Mouse (Mus musculus) skeletal muscle tissue, adult 2 months (tissue): ENCODE data around the gene Klhl9.
"Not testable (repeated sequence)": the region's sequence is repeated elsewhere in the genome, so short reads cannot be mapped to it uniquely, and the experiment has no call there.

Experiments
- DNase-seq: peaks from one replicate; pipeline ENCODE4 v3.0.0-alpha.2; 2012; ENCODE audit warnings: low read depth, low spot score

Gene Klhl9

GRCm38 (mm10) chr4:88721791-88722721 is at the start of gene Klhl9, which contains the start of gene Gm26566:
Klhl9 (minus strand) TSS chr4:88722465.
Gm26566 (plus strand) TSS chr4:88721805.
- peak; percentile 96 for DNase-seq

GRCm38 (mm10) chr4:88763384-88764018 is 41.2 kb upstream of the Klhl9 start:
- DNase-seq = peak; percentile 86

- DNase-seq = not testable (repeated sequence)
These were observed 40.1 kb upstream of the Klhl9 start for GRCm38 (mm10) chr4:88762341-88762740.

GRCm38 (mm10) chr4:88761776-88762175 is 39.5 kb upstream of the Klhl9 start:
- DNase-seq = not testable (repeated sequence)

GRCm38 (mm10) chr4:88760431-88760830 is 38.2 kb upstream of the Klhl9 start:
- peak; percentile 90 for DNase-seq

GRCm38 (mm10) chr4:88759610-88760268 is 37.5 kb upstream of the Klhl9 start, which contains the start of gene Gm13283:
Gm13283 (plus strand) TSS chr4:88760119.
- not testable (repeated sequence) for DNase-seq

GRCm38 (mm10) chr4:88758751-88759150 is 36.5 kb upstream of the Klhl9 start:
- not testable (repeated sequence) for DNase-seq

- DNase-seq = peak; percentile 88
These were observed 35.4 kb upstream of the Klhl9 start for GRCm38 (mm10) chr4:88757628-88758031.

- peak; percentile 7 for DNase-seq
These were observed 34.6 kb upstream of the Klhl9 start for GRCm38 (mm10) chr4:88756581-88757513.

GRCm38 (mm10) chr4:88754818-88755340 is 32.6 kb upstream of the Klhl9 start, which contains the start of gene Gm13271:
Gm13271 (plus strand) TSS chr4:88754868.
- not testable (repeated sequence) for DNase-seq

- DNase-seq = no peak
These were observed 27.7 kb upstream of the Klhl9 start for GRCm38 (mm10) chr4:88749926-88750325.

- DNase-seq = no peak
These were observed 21.9 kb upstream of the Klhl9 start for GRCm38 (mm10) chr4:88744207-88744606.

- DNase-seq = no peak
These were observed 20.6 kb upstream of the Klhl9 start for GRCm38 (mm10) chr4:88742771-88743371.

GRCm38 (mm10) chr4:88741426-88741825 is 19.2 kb upstream of the Klhl9 start:
- no peak for DNase-seq

- DNase-seq = no peak
These were observed 16.8 kb upstream of the Klhl9 start for GRCm38 (mm10) chr4:88739036-88739435.

GRCm38 (mm10) chr4:88738480-88738879 is 16.2 kb upstream of the Klhl9 start:
- DNase-seq = peak; percentile 52

- no peak for DNase-seq
These were observed 5.1 kb upstream of the Klhl9 start for GRCm38 (mm10) chr4:88727324-88727723.

GRCm38 (mm10) chr4:88726727-88727126 is 4.5 kb upstream of the Klhl9 start:
- DNase-seq = no peak

GRCm38 (mm10) chr4:88723497-88724090 is 1.3 kb upstream of the Klhl9 start:
- DNase-seq = no peak

- no peak for DNase-seq
These were observed 3.5 kb downstream of the Klhl9 start for GRCm38 (mm10) chr4:88718715-88719114.
